Mouse (Mus musculus) hematopoietic multipotent progenitor cell, adult 10-12 weeks (in vitro differentiated cells): Measurements from ENCODE around the gene Chst14. TPM values are rescaled to one million over a fixed set of nuclear protein-coding genes. Genes with fewer than 3 reads are reported as not detected.

ENCODE experiments used
- polyA plus RNA-seq: library from polyadenylated mRNA; stranded (reverse); fragments of >175 nt; gene quantifications from 2 replicates; pipeline ENCODE4 v1.2.3, GENCODE M21; 2012; ENCODE audit warnings: low replicate concordance

The Chst14 gene
- polyA plus RNA-seq, result 9.5 and 19.0 TPM in 2 replicates

GRCm38 (mm10) chr2:118926361-118926997 lies at the start of gene Chst14:
Gene Chst14 (plus strand): TSS chr2:118926496.

GRCm38 (mm10) chr2:118899981-118900825 lies 26.1 kb upstream of the Chst14 start, which contains the start of gene Bahd1:
Gene Bahd1 (plus strand): TSS chr2:118900377.

Other genes starting within 250 kb of the Chst14 start
- 0.07 and 0.10 TPM in 2 replicates for gene Ankrd63, start 222.5 kb upstream of the Chst14 start, polyA plus RNA-seq
- 45.0 and 105 TPM in 2 replicates for gene Plcb2, start 198.1 kb upstream of the Chst14 start, polyA plus RNA-seq
- 28.6 and 74.0 TPM in 2 replicates for gene Inafm2, start 180.7 kb upstream of the Chst14 start, polyA plus RNA-seq
- 0.24 and 0.42 TPM in 2 replicates for gene Ccdc9b, start 163.8 kb upstream of the Chst14 start, polyA plus RNA-seq
- not detected in 2 replicates for gene Phgr1, start 153.7 kb upstream of the Chst14 start, polyA plus RNA-seq
- 0.05 and 0.15 TPM in 2 replicates for gene Disp2, start 146.8 kb upstream of the Chst14 start, polyA plus RNA-seq
- gene Knstrn, start 112.5 kb upstream of the Chst14 start, polyA plus RNA-seq, result 27.4 and 56.6 TPM in 2 replicates
- gene Ivd, start 64.5 kb upstream of the Chst14 start, polyA plus RNA-seq, result 3.8 and 16.8 TPM in 2 replicates
- 71.3 and 106 TPM in 2 replicates for gene Bahd1, start 26.1 kb upstream of the Chst14 start, polyA plus RNA-seq
- 8.6 and 10.8 TPM in 2 replicates for gene Ccdc32, start 102.9 kb downstream of the Chst14 start, polyA plus RNA-seq
- 2.1 and 2.7 TPM in 2 replicates for gene Rpusd2, start 108.3 kb downstream of the Chst14 start, polyA plus RNA-seq
- gene Knl1, start 120.6 kb downstream of the Chst14 start, polyA plus RNA-seq, result 1.1 and 2.2 TPM in 2 replicates
- gene Rad51, start 186.3 kb downstream of the Chst14 start, polyA plus RNA-seq, result 2.5 and 4.6 TPM in 2 replicates
- gene Rmdn3, start 230.5 kb downstream of the Chst14 start, polyA plus RNA-seq, result 8.6 and 11.3 TPM in 2 replicates
- 0.95 and 2.3 TPM in 2 replicates for gene Gchfr, start 241.3 kb downstream of the Chst14 start, polyA plus RNA-seq
- 0.88 and 2.3 TPM in 2 replicates for gene Gm14137, start 248.0 kb downstream of the Chst14 start, polyA plus RNA-seq